Mouse (Mus musculus): ENCODE measurements at regions not wholly inside any gene's neighbourhood (a gene's known extent, or its start where the extent isn't known, plus 50 kb on each side); places are given as distances from the start of the nearest gene placed in this dataset.

GRCm38 (mm10) chr3:7229769-7230168 is 609.5 kb upstream of the 1700008P02Rik start:
- TF ChIP-seq CTCF (IDR thresholded peaks at IDR 0.05; ENCODE audit: low read depth): no peak
- no peak for TF ChIP-seq EP300 (optimal IDR thresholded peaks at IDR 0.05)
